Mouse (Mus musculus): Measurements from ENCODE around the gene Afm. TPM values are rescaled to one million over a fixed set of nuclear protein-coding genes. Genes with fewer than 3 reads are reported as not detected.

The Afm gene
- polyA plus RNA-seq, 1 experiment, result 0.70 TPM

DNA sequence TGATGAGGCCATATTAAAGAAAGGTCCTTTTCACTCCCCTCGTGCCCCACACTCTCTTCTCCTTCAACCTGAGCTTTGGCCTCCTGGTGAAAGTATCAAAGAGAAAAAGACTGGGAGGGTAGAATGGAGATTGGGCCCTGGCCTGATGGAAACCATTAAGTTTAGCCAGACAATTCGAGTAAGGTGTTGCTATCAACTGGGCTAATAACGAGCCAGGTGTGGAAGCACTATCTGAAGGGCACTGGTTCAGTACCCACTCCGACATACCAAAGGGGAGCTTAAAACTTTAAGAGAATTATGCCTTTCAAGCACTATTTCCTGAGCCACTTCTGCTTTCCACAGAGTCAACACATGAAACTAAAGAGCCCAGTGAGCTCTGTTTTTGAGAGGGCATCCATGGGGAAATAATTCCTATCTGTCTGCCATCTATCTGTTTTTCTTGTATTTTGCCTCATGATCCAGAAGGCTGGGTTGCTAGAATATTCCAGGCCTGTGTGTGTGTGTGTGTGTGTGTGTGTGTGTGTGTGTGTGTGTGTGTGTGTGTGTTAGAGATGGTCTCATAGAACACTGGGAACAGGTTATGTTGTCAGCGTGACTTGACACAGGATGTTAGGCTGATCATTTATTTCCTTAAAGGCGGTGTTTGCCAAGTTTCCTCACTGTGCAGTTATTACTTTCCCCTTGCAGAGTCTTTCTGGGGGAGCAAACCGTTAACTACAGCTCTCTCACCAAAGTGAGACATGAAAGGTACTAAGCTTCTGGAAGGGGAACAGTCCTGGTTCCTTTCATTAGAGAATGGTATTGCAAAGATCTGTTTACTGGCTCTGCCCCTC, 41.2 kb upstream of the Afm start:
- Histone ChIP-seq H3K4me3 (ENCODE audit: low read depth, low read length) (no peak overlapping the region), H3K9me3 (replicated peaks; ENCODE audit: control insufficient read depth, insufficient read depth, low read length, poor library complexity, severe bottlenecking) (no peaks in the 10 kb centered on the region), H3K4me1 (ENCODE audit: control insufficient read depth, insufficient read depth, low read length) (no peaks in the 10 kb centered on the region), H3K27ac (ENCODE audit: insufficient read depth, low read length) (no peak overlapping the region), H3K9ac (ENCODE audit: low read depth, poor library complexity, severe bottlenecking) (no peak overlapping the region), H3K27me3 (ENCODE audit: control insufficient read depth, insufficient read depth, low read length, poor library complexity, severe bottlenecking) (no peaks in the 10 kb centered on the region), H3K36me3 (ENCODE audit: control insufficient read depth, insufficient read depth, low read length, poor library complexity, severe bottlenecking) (no peaks in the 10 kb centered on the region)
- TF ChIP-seq EP300 (IDR thresholded peaks at IDR 0.05; ENCODE audit: insufficient read depth, low read depth, low read length) (no peak), CTCF (IDR thresholded peaks at IDR 0.05; ENCODE audit: low read depth, low read length) (no peak), POLR2A (IDR thresholded peaks at IDR 0.05; ENCODE audit: insufficient read depth, low read length) (no peak)

DNA sequence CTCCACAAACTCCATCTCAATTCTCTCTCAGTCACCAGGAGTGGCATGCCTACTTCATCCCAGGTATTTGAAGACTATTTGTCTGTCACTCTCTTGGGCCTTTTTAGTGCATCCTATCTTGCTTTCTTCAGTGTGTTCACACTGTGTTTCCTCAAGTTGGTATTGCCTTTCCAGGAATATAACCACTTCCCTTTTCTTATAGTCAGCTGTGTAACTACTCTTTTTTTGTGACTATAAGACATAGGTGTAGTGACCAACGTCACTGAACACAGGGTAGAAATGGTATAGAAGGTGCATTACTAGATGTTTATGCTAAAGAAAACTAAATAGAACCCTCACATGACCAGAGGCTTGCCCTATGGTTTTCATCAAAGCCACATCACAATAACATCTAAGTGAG, 39.8 kb upstream of the Afm start:
- no peaks in the 10 kb centered on the region for H3K4me1 ChIP-seq (ENCODE audit: control insufficient read depth, insufficient read depth, low read length)
- H3K27ac ChIP-seq (ENCODE audit: insufficient read depth, low read length), result no peak overlapping the region
- H3K27me3 ChIP-seq (ENCODE audit: control insufficient read depth, insufficient read depth, low read length, poor library complexity, severe bottlenecking), result no peaks in the 10 kb centered on the region
- H3K9me3 ChIP-seq (replicated peaks; ENCODE audit: control insufficient read depth, insufficient read depth, low read length, poor library complexity, severe bottlenecking), result no peaks in the 10 kb centered on the region
- no peak overlapping the region for H3K4me3 ChIP-seq (ENCODE audit: low read depth, low read length)
- H3K9ac ChIP-seq (ENCODE audit: low read depth, poor library complexity, severe bottlenecking), result no peak overlapping the region
- no peaks in the 10 kb centered on the region for H3K36me3 ChIP-seq (ENCODE audit: control insufficient read depth, insufficient read depth, low read length, poor library complexity, severe bottlenecking)
- TF ChIP-seq CTCF (IDR thresholded peaks at IDR 0.05; ENCODE audit: low read depth, low read length), result no peak
- no peak for TF ChIP-seq EP300 (IDR thresholded peaks at IDR 0.05; ENCODE audit: insufficient read depth, low read depth, low read length)
- TF ChIP-seq POLR2A (IDR thresholded peaks at IDR 0.05; ENCODE audit: insufficient read depth, low read length), result no peak

DNA sequence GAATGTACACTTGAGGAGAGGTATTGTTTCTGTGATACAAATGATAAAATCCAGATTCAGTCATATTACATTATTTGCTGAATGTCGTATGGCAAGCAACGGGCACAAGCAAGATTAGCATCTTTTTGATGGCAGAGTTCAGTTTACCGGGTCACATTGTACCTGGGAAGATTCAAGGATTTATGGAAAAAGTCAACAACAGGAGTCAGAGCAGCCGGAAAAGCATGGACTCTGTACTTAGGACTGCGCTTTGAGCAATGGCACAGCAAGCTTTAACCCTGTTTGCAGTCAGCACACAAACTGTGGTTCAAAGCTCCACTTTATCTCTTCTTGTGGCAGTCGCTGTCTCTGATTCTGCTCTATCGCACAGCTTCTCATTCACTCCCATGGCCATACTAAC, 33.1 kb upstream of the Afm start:
- no peaks in the 10 kb centered on the region for H3K4me1 ChIP-seq (ENCODE audit: control insufficient read depth, insufficient read depth, low read length)
- no peaks in the 10 kb centered on the region for H3K36me3 ChIP-seq (ENCODE audit: control insufficient read depth, insufficient read depth, low read length, poor library complexity, severe bottlenecking)
- H3K9ac ChIP-seq (ENCODE audit: low read depth, poor library complexity, severe bottlenecking), result no peak overlapping the region
- no peak overlapping the region for H3K27ac ChIP-seq (ENCODE audit: insufficient read depth, low read length)
- TF ChIP-seq POLR2A (IDR thresholded peaks at IDR 0.05; ENCODE audit: insufficient read depth, low read length), result no peak
- no peak for TF ChIP-seq CTCF (IDR thresholded peaks at IDR 0.05; ENCODE audit: low read depth, low read length)
- no peak overlapping the region for H3K4me3 ChIP-seq (ENCODE audit: low read depth, low read length)
- H3K9me3 ChIP-seq (replicated peaks; ENCODE audit: control insufficient read depth, insufficient read depth, low read length, poor library complexity, severe bottlenecking), result no peaks in the 10 kb centered on the region
- no peaks in the 10 kb centered on the region; the same call in 1 of the 2 replicates for H3K27me3 ChIP-seq (ENCODE audit: control insufficient read depth, insufficient read depth, low read length, poor library complexity, severe bottlenecking)

DNA sequence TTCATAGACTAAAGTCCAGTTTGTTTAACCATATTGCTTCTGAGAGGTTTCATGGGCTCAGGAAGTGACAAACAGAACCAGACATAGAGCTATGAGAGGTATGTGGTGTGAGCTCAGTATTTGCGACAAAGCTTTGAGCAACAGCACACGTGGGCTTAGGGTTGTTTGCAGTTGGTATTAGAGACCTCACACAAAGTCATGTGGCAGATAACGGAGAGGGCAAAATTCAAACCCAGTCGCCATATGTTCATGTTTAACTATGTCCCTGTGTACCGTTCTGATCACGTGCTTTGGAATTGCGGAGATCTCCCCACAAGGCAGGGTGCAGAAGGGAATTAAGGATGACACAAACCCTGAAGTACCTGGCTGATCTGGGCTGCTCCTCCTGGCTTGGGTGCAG, 30.4 kb upstream of the Afm start:
- Histone ChIP-seq H3K4me3 (ENCODE audit: low read depth, low read length) (no peak overlapping the region), H3K9me3 (replicated peaks; ENCODE audit: control insufficient read depth, insufficient read depth, low read length, poor library complexity, severe bottlenecking) (no peaks in the 10 kb centered on the region), H3K4me1 (ENCODE audit: control insufficient read depth, insufficient read depth, low read length) (no peaks in the 10 kb centered on the region), H3K27me3 (ENCODE audit: control insufficient read depth, insufficient read depth, low read length, poor library complexity, severe bottlenecking) (no peaks in the 10 kb centered on the region; the same call in 1 of the 2 replicates), H3K27ac (ENCODE audit: insufficient read depth, low read length) (no peak overlapping the region), H3K36me3 (ENCODE audit: control insufficient read depth, insufficient read depth, low read length, poor library complexity, severe bottlenecking) (no peaks in the 10 kb centered on the region), H3K9ac (ENCODE audit: low read depth, poor library complexity, severe bottlenecking) (no peak overlapping the region)
- TF ChIP-seq EP300 (IDR thresholded peaks at IDR 0.05; ENCODE audit: insufficient read depth, low read depth, low read length), result no peak
- TF ChIP-seq POLR2A (IDR thresholded peaks at IDR 0.05; ENCODE audit: insufficient read depth, low read length), result no peak
- TF ChIP-seq CTCF (IDR thresholded peaks at IDR 0.05; ENCODE audit: low read depth, low read length), result no peak

DNA sequence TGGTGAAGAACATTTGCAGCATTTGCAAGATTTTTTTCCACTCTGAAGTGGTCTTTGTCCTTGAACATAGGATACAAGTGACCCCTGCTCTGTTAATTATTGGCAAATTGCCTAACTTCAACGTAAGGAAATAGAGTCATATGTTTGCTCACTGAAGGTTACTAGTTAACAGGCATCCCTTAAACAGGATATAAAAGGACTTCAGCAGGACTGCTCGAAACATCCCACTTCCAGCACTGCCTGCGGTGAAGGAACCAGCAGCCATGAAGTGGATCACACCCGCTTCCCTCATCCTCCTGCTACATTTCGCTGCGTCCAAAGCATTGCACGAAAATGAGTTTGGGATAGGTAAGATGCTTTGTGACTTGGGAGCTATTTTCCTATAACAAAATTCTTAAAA, 28.2 kb upstream of the Afm start, which contains the start of gene Afp:
Gene Afp (plus strand): TSS at position 220 of the 400 bp plus-strand sequence.
- no peak within 1 kb of the TSS for H3K9ac ChIP-seq (ENCODE audit: low read depth, poor library complexity, severe bottlenecking)
- H3K4me1 ChIP-seq (ENCODE audit: control insufficient read depth, insufficient read depth, low read length), result no peaks in the 10 kb centered on the region
- H3K36me3 ChIP-seq (ENCODE audit: control insufficient read depth, insufficient read depth, low read length, poor library complexity, severe bottlenecking), result no peaks in the 10 kb centered on the region
- no peak within 1 kb of the TSS for H3K4me3 ChIP-seq (ENCODE audit: low read depth, low read length)
- H3K27ac ChIP-seq (ENCODE audit: insufficient read depth, low read length), result no peak within 1 kb of the TSS
- no peaks in the 10 kb centered on the region for H3K27me3 ChIP-seq (ENCODE audit: control insufficient read depth, insufficient read depth, low read length, poor library complexity, severe bottlenecking)
- no peaks in the 10 kb centered on the region for H3K9me3 ChIP-seq (replicated peaks; ENCODE audit: control insufficient read depth, insufficient read depth, low read length, poor library complexity, severe bottlenecking)
- TF ChIP-seq CTCF (IDR thresholded peaks at IDR 0.05; ENCODE audit: low read depth, low read length) (no peak), EP300 (IDR thresholded peaks at IDR 0.05; ENCODE audit: insufficient read depth, low read depth, low read length) (no peak), POLR2A (IDR thresholded peaks at IDR 0.05; ENCODE audit: insufficient read depth, low read length) (no peak)

DNA sequence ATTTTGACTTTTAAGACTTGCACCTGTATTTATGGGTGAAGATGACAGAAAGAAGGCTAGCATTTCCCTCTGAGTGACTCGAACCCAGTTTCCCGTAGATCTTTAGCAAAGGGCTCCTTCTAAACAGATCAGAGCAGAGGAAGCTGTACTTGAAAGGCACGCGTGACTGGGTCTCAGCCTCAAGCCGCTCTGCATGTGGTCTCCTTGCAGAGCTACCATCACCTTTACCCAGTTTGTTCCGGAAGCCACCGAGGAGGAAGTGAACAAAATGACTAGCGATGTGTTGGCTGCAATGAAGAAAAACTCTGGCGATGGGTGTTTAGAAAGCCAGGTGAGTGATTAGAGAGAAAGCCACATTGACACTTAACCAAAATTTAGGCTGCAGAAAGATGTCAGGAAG, 26.3 kb upstream of the Afm start:
- TF ChIP-seq CTCF (IDR thresholded peaks at IDR 0.05; ENCODE audit: low read depth, low read length), result no peak
- TF ChIP-seq EP300 (IDR thresholded peaks at IDR 0.05; ENCODE audit: insufficient read depth, low read depth, low read length), result no peak
- no peak for TF ChIP-seq POLR2A (IDR thresholded peaks at IDR 0.05; ENCODE audit: insufficient read depth, low read length)
- no peaks in the 10 kb centered on the region for H3K27me3 ChIP-seq (ENCODE audit: control insufficient read depth, insufficient read depth, low read length, poor library complexity, severe bottlenecking)
- no peaks in the 10 kb centered on the region for H3K36me3 ChIP-seq (ENCODE audit: control insufficient read depth, insufficient read depth, low read length, poor library complexity, severe bottlenecking)
- H3K27ac ChIP-seq (ENCODE audit: insufficient read depth, low read length), result no peak overlapping the region
- H3K4me1 ChIP-seq (ENCODE audit: control insufficient read depth, insufficient read depth, low read length), result no peaks in the 10 kb centered on the region
- H3K4me3 ChIP-seq (ENCODE audit: low read depth, low read length), result no peak overlapping the region
- H3K9me3 ChIP-seq (replicated peaks; ENCODE audit: control insufficient read depth, insufficient read depth, low read length, poor library complexity, severe bottlenecking), result no peaks in the 10 kb centered on the region
- H3K9ac ChIP-seq (ENCODE audit: low read depth, poor library complexity, severe bottlenecking), result no peak overlapping the region
